Mouse (Mus musculus) cerebellum, postnatal 25 days (tissue): ENCODE data around the gene Sergef.
"Not testable (repeated sequence)": the region's sequence is repeated elsewhere in the genome, so short reads cannot be mapped to it uniquely, and the experiment has no call there.

Source experiments
- DNase-seq, 2 experiments: peaks; one replicate each; pipeline ENCODE4 v3.0.0; 2021; ENCODE audit warnings: mixed read lengths in 2 of 2

Sergef gene

DNA sequence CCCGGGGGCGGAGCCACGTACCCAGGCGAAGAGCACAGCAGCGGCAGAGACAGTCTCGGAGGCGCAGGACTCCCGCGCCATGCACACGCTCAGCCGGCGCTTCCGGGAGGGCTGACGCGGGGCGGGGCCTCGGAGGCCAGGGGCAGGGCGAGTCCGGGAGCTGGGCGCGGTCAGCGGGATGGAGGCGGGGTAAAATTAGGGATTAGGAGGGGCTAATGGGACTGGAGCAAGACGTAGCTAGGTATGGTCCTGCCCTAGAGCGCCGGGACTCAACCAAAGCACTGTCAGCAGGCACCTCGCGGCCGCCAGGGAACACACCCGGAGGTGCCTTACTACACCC, at the start of gene Sergef:
TSS of gene Sergef (minus strand) at position 116 of the 340 bp plus-strand sequence.
- DNase-seq, result peak; percentile 93 to 95

DNA sequence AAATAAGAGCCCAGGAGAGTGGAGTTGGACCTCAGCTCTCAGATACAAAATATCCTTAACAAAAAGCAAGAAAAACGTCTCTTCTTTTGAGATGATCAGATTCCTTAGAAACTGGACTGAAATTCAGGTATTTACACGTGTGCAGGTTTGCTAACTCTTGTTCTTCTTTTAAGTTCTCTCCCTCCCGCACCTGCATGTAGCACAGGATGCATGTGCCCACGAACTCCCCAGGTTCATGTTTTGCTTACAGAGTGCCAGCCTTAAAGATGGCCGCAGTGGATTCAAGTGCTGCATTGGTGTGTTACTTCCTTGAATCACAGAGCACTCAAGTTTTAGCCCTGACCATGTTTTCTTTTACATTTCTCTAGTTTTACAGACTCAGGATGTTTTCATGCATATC, 47.2 kb upstream of the Sergef start:
- DNase-seq, result no peak

DNA sequence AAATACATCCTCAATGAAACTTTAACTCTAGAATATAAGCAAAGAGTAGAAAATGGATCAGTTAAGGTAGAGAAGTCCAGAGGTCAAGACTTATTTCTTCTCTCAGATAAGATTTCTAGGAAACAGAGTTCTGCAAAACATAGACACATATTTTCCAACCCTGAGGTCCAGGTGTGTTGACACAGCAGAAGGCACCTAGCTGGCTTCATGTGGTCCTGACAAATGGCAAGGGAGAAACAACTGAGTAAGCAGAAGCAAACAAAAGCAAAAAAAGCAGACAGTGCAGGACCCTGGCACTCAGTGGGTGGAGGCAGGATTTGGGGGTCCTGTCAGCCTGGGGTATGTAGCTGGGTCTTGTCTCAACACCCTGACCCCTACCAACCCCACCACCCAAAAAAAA, 41.1 kb upstream of the Sergef start:
- DNase-seq, result no peak

DNA sequence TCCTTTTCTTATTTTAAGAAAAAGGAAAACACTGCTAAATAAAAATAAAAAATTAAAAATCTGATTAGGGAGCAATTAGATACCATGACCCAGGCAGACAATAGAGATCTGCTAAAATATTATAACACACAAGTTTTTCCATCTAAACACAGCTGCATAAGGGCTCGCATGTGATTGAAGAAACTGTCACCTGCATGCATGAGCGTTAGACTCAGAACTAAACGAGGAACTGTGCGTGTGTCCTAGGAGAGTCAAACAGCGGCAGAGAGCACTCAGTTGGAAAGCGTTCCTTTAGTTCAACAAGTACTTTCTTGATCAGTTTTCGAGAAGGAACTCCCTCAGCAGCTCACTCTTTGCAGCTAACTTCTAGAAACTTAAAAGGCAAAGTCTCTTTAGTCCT, 39.4 kb upstream of the Sergef start:
- DNase-seq, result not testable (repeated sequence)

DNA sequence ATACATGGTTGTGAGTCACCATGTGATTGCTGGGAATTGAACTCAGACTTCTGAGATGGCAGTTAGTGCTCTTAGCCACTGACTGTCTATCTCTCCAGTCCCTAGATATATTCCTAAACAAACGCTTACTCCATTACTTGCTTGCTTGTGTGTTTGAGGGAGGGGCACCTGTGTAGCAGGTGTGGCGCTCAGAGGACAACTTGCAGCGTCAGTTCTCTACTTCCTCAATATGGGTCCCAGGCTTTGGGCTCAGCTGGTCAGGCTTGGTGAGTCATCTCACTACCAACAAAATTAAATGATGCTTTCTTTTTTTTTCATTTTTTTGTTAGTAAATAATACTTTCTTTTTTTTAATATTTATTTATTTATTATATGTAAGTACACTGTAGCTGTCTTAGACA, 38.8 kb upstream of the Sergef start:
- no peak for DNase-seq

DNA sequence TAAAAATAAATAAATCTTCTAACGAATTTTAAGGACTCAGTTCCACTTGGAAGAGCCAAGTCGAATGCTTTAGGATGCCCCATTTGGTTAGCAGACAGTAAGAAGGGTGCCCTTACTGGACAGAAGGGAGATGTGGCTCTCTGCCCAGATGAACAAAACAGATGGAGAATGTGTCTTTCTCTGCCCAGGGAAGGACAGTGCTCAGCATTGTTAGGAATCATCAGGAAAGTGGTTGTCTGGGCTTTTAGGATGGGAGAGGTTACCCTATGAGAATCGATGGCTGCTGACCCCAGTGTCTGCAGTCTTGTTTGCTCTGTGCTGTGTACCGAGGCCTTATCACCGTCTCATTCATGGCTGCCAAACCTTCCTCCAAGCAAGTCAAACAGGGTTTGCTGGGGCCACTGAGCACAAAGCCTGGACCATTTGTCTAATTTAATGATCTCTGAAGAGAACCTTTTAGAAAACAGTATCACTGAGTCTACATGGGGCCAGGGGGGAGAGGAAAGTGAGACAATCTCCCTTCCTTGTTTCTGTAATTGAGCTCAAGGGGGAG, 37.3 kb upstream of the Sergef start:
- DNase-seq, result peak; percentile 53 to 69

DNA sequence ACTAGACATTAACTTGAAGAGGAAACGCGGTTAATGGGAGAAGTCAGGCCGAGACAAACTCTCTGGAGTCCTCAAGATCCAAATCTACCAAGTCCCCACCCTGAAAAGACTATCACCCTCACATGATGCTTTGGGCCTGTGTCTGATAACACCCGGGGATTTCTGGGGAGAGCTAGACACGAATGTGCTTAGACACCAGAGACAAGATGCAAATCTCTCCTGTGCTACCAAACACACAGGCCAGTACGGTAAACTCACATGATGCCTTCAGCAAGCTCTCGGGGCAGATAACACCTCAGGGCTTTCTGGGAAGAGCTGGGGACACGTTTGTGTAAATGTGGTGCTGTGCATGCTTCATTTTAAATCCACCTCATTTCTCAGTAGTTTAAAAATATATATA, 36.3 kb upstream of the Sergef start:
- DNase-seq, result no peak

DNA sequence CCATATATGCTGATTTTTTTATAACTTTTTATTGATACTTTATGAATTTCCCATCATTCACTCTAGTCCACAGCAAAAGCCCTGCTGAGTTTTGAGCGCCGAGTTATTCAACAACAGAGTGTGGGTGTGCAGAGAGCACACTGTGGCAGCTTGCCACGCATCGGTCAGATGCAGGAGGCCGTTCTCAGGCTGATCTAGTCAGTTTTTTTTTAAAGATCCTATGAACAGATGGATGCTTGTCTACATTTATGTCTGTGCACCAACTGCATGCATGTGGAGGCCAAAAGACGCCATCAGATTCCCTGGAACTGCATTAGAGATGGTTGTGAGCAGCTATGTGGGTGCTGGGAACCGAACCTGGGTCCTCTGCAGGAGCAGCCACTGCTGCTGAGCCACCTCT, 35.5 kb upstream of the Sergef start:
- DNase-seq, result no peak

DNA sequence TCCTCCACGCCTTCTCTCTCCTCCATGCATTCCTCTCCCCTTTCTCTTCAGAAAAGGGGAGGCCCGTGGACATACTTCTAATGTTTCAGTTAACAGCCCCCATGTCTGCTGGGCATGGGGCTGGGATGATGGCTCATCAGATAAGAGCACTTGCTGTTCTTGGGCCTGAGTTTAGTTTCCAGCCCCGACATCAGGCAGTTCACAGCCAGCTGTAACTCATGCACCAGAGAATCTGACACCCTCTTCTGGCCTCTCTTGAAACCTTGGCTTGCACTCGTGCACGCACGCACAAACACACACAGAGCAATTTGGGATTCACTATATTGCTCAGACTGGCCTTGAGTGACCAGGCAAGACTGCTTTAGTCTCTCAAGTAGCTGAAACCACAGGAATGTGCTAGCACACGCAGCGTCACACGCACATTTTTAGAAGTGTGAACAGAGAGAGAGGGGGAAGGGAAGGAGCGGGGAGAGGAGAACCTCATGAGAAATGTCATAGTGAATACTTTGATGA, 32.6 kb upstream of the Sergef start, which contains the start of gene Tph1:
TSS of gene Tph1 (minus strand) at position 378 of the 513 bp plus-strand sequence.
- DNase-seq, result no peak

DNA sequence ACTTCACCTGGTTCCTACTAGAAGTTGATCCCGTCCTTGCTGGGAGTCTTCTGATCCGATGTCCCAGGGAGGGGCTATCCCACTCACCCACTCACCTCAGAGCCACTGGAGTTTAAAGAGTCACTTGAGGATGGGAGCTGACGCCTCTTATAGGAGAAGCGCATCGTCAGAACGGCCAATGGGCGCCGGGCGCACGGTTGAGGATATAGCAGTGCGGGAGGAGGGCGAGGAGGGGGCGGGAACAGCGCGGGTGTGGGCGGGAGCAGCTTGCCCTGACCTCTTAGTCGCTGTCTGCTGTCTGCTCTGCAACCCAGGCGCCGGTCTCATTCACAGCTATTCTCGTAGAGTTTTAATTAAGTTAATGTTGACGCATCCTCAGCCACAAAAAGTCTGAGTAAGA, 27.6 kb upstream of the Sergef start:
- DNase-seq, result peak in 1 of 2 experiments; percentile 36

DNA sequence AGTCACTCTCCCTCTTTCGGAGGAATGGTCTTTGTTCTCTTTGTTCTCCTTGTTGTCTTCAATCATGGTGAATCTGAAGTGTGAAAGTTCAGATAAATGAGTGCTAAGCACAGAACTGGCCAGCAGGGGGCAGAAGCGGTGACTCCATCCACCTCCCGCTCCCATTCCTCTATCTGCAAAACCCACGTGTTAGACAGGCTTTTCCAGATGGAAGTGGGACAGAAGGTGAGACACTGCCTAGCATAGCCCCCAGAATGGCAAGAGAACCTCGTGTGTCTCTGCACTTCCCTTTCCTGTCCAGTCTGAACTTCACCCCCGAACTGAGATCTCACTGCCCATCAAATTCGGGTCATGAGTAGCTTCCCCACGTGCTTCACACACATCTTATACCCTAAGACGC, 25.6 kb upstream of the Sergef start:
- DNase-seq, result peak; percentile 62 to 76

DNA sequence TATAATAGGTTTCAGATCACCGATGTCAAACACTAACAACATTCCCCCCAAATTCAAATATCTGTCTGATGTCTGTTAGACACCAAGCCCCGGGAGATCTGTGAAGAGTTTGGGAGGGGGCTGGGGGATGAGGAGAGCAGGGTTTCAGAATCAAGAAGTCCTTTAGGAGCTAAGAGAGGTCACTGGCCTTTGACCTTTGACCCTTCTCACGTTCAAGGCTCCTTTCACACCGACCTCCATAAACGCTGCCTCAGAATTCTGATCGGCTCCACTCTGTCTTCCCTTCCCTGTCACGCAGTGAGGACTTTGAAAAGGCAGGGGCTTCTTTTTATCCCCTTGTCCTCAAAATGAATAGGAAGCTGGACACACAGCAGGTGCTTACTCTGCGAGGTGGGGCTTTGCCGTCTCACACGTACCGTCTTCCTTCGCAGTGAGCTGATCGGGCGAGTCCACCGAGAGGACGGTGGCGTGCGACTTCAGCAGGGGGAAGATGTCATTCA, 22.0 kb upstream of the Sergef start:
- no peak for DNase-seq

DNA sequence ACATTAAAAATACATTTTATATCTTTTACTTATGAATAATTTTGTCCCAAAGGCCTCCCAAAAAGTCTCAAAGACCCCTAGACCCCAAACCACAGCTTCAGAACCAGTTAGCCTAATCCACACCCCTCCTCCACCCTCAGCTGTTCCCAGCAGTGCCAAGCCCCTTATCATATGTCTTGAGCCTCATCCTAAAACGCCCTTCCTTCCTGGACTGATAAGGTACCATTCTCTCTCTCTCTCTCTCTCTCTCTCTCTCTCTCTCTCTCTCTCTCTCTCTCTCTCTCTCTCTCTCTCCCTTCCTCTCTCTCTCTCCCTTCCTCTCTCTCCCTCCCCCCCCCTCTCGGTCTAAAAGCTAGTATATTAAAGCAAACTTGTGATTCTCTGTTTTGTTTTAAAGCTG, 12.7 kb upstream of the Sergef start:
- DNase-seq, result no peak

DNA sequence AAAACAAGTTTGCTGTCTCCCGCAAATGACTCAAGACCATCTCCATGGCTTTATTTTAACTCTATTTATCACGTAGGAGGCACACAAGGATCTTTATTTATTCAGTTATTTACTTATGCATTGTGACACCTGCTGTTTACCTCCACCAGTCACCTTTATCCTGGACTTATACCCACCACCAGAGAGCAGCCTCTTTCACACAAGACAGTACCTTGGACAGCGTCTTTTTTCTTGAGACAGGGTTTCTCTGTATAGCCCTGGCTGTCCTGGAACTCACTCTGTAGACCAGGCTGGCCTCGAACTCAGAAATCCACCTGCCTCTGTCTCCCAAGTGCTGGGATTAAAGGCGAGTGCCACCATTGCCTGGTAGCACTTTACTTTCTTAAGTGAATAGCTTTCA, 10.6 kb upstream of the Sergef start:
- DNase-seq, result not testable (repeated sequence)

DNA sequence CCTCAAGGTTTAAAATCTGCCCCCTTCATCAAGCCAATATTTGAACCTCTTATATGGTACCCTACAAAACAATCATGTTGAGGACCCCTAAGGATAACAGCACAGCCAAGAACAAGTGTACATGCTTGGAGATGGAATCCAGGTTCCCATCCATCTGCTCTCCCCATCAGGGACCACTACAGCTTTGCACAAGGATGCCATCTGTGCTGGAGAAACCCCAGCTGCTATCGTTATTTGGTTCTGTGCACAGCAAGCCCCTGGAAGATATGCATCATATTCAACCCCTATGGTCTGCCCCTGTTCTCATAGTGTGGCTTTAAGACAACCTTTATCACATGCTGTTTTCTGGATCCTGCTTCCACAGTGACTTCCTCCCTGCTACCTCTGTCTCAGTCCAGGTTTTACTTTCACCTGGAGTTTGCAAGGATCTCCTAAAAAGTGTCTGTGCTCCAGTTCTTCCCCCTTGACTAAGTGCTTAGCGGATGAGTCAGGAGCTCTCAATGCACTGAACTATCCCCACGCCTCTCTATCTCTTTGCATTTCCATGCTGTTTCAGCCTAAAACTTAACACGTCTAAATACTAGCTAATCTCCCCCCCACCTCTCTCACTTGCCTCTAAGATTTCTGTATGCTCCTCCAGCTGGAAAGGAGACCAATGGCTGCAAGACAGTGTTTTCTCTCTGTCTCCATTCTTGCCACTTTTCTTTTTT, 9.0 kb upstream of the Sergef start:
- DNase-seq, result no peak

DNA sequence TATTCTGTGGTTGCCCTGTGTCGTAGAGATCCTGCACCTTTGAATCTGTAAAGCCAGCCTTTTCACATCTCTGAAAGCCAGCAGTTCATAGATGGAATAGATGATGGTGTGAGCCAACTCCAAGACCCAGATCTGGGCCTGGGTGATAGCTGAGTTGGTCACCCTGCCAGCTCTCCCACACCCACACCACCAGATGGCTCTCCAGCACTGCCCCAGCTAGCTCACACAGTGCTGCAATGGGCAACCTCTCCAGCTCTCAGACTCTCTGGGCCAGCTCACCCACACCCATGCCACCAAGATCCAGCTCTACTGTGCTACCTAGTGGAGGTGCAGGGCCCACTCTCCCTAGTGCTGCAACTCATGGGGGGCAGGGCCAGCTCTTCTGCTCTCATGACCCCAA, 3.6 kb upstream of the Sergef start:
- peak; percentile 80 to 84 for DNase-seq

DNA sequence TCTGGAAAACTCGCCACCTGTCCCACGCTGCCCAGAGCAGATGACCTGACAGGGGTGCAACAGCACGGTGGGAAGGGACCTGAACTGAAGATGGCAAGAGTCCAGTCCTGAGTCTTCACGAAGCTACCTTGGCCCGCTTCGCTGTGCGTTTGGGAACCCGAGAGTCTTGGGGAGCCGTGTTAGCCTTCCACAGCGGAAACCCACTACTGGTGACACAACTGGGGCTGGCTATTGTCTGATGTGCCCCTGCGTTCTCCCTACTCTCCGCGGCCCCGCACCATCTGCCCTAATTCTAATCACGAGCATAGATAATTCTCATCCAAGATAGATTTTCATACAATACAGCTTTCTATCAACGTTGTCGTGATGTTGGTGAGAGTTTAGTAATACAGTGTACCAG, 455 bp upstream of the Sergef start:
- DNase-seq, result no peak

DNA sequence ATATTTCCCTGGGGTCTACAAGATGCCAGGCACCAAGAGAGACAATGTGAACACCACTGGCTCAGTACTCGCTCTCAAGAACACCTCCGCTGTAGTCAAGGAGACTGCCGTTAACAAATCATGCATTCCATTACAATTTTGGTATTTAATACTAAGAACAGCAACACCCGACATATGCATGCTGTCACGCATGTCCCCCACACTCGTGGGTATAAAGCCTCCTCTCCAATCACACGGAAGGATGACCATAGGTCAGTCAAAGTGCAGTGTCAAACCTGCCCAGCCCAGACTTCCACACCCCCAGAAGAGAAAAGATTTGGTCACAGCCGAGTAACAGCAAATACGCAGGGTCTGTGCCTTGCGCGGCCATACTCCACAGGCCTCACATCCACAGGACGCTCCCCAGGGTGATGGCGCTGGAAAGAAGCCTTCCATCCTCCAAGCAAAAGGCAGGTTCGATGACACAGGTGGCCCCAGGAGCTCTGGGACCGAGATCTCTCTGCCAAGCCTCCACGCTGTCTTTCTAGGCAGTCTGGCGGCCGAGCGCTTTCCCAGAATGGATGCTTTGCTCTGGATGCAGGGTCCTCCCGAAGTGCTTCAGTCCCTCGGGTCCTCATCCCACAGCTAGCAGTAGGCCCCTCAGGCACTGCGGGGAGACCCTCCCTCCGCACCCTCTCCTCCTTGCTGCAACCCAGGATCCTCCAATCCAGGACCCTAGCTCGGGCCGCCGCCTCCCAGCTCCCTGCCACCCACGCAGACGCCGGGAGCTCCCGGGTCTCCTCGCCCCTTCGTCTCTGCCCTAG, 517 bp downstream of the Sergef start:
- peak in 1 of 2 experiments; percentile 66 for DNase-seq

DNA sequence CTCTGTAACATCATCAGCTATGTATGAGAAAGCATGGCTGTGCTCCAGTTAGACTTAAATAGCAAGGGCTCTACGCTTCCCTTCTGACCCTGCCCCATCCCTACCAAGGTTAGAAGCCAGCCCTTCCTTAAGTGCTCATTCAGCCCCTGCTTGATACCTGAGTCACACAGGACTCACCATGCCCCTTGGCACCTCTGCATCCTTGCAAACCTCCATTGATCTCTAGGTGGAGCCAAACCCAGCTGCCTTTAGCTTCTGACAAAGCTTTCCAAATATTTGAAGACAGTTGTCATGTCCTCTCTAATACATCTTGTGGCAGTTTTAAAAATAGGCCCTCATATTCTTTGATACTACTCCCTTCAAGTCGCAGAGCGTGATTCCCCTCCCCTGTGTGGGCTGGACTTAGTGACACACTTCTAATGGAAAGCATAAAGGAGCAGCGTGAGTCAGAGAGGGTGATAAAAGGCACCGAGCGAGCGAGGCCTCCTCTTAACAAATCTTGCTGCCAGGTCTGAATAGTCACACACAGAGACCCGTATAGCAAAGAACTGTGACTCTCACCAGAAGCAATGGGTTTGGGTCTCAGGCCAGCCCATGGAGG, 11.1 kb downstream of the Sergef start:
- no peak for DNase-seq

DNA sequence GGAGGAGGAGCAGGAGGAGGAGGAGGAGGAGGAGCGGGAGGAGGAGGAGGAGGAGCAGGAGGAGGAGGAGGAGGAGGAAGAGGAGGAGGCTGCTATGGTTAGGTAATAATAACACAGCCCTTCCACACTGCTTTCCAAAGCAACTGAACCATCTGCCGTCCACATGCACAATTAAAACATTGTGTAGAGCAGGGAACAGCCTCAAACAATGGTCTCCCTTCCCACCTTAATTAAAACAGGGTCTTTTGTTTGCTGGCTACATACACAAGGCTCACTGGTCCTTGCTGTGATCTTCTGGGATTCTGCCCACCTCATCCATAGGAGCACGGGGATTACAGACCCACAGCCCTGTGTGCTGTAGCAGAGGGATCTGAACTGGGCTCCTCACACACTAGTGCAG, 15.6 kb downstream of the Sergef start:
- no peak for DNase-seq

DNA sequence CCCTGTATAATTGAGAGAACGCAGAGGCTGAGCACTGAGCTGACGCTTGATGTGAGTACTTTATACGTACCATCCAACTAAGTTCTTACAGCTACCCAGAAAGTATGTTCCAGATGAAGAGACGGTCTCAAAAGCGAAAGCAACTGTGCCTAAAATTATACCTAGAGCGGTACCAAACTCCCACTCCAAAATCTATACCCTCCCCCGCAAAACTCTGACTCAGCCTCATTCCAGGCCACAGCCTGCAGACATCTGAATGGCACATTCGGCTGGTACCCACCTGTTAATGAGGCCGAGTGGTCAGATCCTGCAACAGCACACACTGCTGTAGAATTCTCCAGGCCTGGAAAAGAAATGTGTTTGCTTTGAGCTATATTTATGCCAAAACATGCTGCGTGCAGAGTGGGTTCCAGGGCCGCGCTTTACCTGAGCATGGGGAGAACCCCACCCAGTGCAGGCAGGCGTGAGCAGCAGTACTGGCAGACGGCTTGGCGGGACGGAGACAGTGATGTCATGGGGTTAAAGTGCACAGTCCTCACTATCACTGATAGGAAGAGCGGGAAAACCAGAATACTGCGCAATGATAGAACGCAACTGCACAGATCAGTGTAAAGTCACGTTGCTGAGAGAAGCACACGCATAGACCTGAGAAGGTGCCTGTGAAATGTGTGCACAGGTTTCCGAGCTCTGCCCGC, 21.0 kb downstream of the Sergef start:
- no peak for DNase-seq

DNA sequence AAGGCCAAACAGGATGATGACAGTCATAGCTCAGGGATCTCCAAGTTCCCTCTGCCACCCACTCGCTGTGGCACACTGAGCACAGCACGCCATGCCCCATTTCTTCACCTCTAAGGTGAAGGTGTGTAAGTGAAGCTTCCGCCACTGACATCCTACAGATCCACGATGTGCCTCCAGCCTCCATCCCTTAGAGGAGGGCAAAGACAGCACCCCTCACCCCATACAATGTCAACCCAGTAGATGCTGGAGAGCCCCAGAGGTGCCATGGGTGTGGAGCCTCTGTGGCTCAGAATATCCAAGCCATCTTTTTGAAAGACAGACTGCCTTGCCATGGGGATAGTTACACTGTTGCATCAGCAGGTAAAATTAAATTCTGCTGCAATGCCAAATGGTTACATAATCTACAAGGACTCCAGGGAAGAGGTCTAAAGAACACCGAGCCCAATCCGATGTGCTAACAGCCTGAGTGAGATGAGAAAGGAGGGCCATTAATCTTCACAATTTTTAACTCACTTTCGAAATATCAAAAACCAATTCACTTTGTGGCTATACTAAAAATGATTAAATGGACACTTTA, 23.1 kb downstream of the Sergef start:
- no peak for DNase-seq
